Mouse (Mus musculus) lung, embryonic 14.5 days (tissue): ENCODE data around the gene Sspo. TPM values are rescaled to one million over a fixed set of nuclear protein-coding genes. Genes with fewer than 3 reads are reported as not detected.

Source experiments
- ATAC-seq: fragments of 200-750 bp; cut with Nextera tagmentation; 2 replicates; pipeline ENCODE4 v1.8.0; 2017; ENCODE audit warnings: mild to moderate bottlenecking, moderate TSS enrichment, moderate library complexity; ENCODE audit not compliant: insufficient read depth
- DNase-seq: peaks from one replicate; pipeline ENCODE4 v3.0.0-alpha.2; 2015
- H3K27ac ChIP-seq: fragments of 300-500 bp; sonication (generic); 2 replicates; pipeline ENCODE4 v1.5.1; 2014; ENCODE audit warnings: low read depth, mild to moderate bottlenecking, moderate library complexity
- H3K27me3 ChIP-seq: fragments of 300-500 bp; sonication (generic); 2 replicates; pipeline ENCODE4 v1.6.1; 2014; ENCODE audit warnings: low read length, control low read depth; ENCODE audit not compliant: insufficient read depth
- H3K36me3 ChIP-seq: fragments of 300-500 bp; sonication (generic); 2 replicates; pipeline ENCODE4 v1.6.1; 2014; ENCODE audit warnings: control low read depth; ENCODE audit not compliant: insufficient read depth
- H3K4me1 ChIP-seq: fragments of 300-500 bp; sonication (generic); 2 replicates; pipeline ENCODE4 v1.6.1; 2014; ENCODE audit warnings: antibody characterized with exemption, control low read depth; ENCODE audit not compliant: insufficient read depth
- H3K4me2 ChIP-seq: fragments of 300-500 bp; sonication (generic); 2 replicates; pipeline ENCODE4 v1.6.1; 2014; ENCODE audit warnings: mild to moderate bottlenecking
- H3K4me3 ChIP-seq: fragments of 300-500 bp; sonication (generic); 2 replicates; pipeline ENCODE4 v1.5.1; 2014; ENCODE audit warnings: low read depth, low read length
- H3K9ac ChIP-seq: fragments of 300-500 bp; sonication (generic); 2 replicates; pipeline ENCODE4 v1.6.1; 2014
- H3K9me3 ChIP-seq: fragments of 300-500 bp; sonication (generic); 2 replicates; pipeline ENCODE4 v1.6.1; 2016; ENCODE audit warnings: low read depth, low read length, control low read depth
- CTCF ChIP-seq: IDR thresholded peaks from 2 replicates; pipeline ENCODE4 v1.5.1; 2016; ENCODE audit warnings: antibody characterized with exemption, low read depth
- WGBS: fragments of 180-500 bp; shearing (Covaris S2); extraction: QIAGEN DNeasy Blood & Tissue Kit; methylation state at CpG from one replicate; pipeline ENCODE4 v1.1.7; 2014; 5-methylcytosine and 5-hydroxymethylcytosine counted together
- polyA plus RNA-seq: library from polyadenylated mRNA; unstranded; fragments of >200 nt; fragmentation: Nextera tagmentation; extraction: Ambion mirVana; gene quantifications from 2 replicates; pipeline ENCODE4 v1.2.1, GENCODE M21; 2014

Sspo gene
- polyA plus RNA-seq, 1 experiment from 2014 or later: 0.11 TPM

DNA sequence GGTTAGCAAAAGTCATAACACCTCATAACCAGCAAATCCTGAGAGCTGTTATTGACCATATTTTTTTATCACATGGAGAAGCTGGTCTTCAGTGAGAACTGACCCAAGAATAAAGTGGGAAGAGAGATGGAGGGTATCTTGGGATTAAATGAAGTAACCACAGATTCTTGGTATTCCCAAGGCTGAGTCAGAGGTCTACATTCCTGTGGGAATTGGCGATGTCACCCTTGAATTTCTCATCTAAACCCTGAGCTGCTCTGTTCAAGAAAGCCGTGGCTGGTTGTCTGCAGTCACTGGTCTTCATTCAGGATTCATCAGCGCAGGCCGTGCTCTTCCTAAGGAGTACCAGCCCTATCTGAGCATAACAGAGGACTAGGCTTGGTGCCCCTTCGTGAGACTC is 21.1 kb upstream of the Sspo start:
- Histone ChIP-seq H3K36me3 (no peaks in the 10 kb centered on the region), H3K27ac (no peak overlapping the region), H3K4me3 (no peak overlapping the region), H3K27me3 (no peaks in the 10 kb centered on the region), H3K4me1 (no peaks in the 10 kb centered on the region), H3K9ac (no peak overlapping the region), H3K4me2 (no peak overlapping the region), H3K9me3 (no peaks in the 10 kb centered on the region)
- ATAC-seq: no peak
- DNase-seq: no peak
- 73% methylated on average over 5 of the region's 5 CpGs for WGBS
- no peak for TF ChIP-seq CTCF

GRCm38 (mm10) chr6:48428769-48429557 is 19.1 kb upstream of the Sspo start:
- 59% methylated on average over 4 of the region's 4 CpGs for WGBS
- Histone ChIP-seq H3K36me3 (no peaks in the 10 kb centered on the region), H3K4me3 (no peak overlapping the region), H3K27ac (no peak overlapping the region), H3K4me1 (0 out of 2 replicates have a peak, but pooled peaks cover 4% of the 10 kb centered on the region), H3K9ac (no peak overlapping the region), H3K9me3 (no peaks in the 10 kb centered on the region), H3K27me3 (no peaks in the 10 kb centered on the region), H3K4me2 (no peak overlapping the region)
- DNase-seq: no peak
- ATAC-seq: no peak
- TF ChIP-seq CTCF: no peak

- Histone ChIP-seq H3K27ac (no peak overlapping the region), H3K9me3 (no peaks in the 10 kb centered on the region), H3K27me3 (no peaks in the 10 kb centered on the region), H3K36me3 (no peaks in the 10 kb centered on the region), H3K4me3 (no peak overlapping the region), H3K9ac (no peak overlapping the region), H3K4me2 (no peak overlapping the region), H3K4me1 (peaks cover 4% of the 10 kb centered on the region; the same call in 1 of the 2 replicates)
- no peak for DNase-seq
- 55% methylated on average over 5 of the region's 5 CpGs for WGBS
- no peak for ATAC-seq
- no peak for TF ChIP-seq CTCF
Observed at GRCm38 (mm10) chr6:48430748-48431147, 17.3 kb upstream of the Sspo start.

DNA sequence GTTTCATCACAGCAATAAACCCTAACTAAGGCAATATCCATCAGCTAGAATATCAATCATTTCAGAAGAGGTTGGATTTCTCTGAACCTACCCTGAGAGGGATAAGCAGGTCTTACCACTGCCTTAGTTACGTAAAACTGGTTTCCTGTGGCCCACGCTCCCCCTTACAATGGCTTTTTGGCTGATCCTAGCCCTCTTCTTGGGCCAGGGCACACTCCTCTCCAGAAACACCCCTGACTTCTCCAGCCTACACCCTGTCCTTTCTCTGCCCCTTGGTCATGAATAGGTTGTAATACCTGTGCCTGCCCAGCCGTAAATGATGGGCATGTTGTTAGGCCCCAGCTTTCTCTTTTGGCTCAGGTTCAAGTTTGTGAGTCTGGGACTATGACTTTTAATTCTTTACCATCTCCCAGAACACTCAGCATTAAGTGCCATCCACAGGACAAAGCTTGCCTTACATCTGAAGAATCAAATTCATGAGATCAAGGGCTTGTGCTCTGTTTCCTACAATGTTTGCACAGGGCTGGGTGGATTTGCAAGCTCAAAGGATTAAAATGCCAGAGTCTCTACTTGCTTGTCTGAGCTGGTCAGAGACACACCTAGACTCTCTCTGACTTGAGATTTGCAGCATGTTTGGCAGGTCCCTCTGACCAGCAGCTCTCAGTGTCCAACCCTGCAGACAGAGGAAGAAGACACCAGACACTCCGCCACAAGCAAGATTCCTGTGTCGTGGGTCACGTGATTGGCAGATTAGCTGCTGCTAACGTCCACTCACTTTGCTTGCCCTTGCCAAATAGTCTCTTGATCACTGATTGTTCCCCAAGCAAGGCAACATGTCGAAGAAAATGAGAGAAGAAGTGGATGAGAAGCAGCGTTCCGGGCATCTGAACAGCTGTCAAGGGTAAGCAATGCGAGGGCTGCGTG is 14.9 kb upstream of the Sspo start:
- H3K27ac ChIP-seq: no peak overlapping the region
- no peak overlapping the region for H3K4me3 ChIP-seq
- DNase-seq (peak; percentile 51), ATAC-seq (peak; percentile 52)
- H3K9ac ChIP-seq: no peak overlapping the region
- TF ChIP-seq CTCF: 0 out of 2 replicates have a peak, but pooled peaks have one; percentile 18
- H3K27me3 ChIP-seq: no peaks in the 10 kb centered on the region
- WGBS: 39% methylated on average over 12 of the region's 12 CpGs
- peak overlapping the region; percentile 26; the same call in 1 of the 2 replicates for H3K4me2 ChIP-seq
- peaks cover 10% of the 10 kb centered on the region; the same call in 1 of the 2 replicates for H3K4me1 ChIP-seq
- no peaks in the 10 kb centered on the region for H3K9me3 ChIP-seq
- H3K36me3 ChIP-seq: peaks cover 23% of the 10 kb centered on the region

- no peak overlapping the region for H3K4me2 ChIP-seq
- no peak overlapping the region for H3K9ac ChIP-seq
- 49% methylated on average over 6 of the region's 6 CpGs for WGBS
- H3K9me3 ChIP-seq: no peaks in the 10 kb centered on the region
- ATAC-seq (no peak), DNase-seq (no peak)
- H3K36me3 ChIP-seq: peaks cover 38% of the 10 kb centered on the region
- H3K4me3 ChIP-seq: no peak overlapping the region
- no peak overlapping the region for H3K27ac ChIP-seq
- peaks cover 11% of the 10 kb centered on the region; the same call in 1 of the 2 replicates for H3K4me1 ChIP-seq
- no peaks in the 10 kb centered on the region for H3K27me3 ChIP-seq
- no peak for TF ChIP-seq CTCF
Observed at GRCm38 (mm10) chr6:48434651-48435050, 13.4 kb upstream of the Sspo start.

- peaks cover 41% of the 10 kb centered on the region for H3K36me3 ChIP-seq
- no peak for ATAC-seq
- no peak overlapping the region for H3K4me2 ChIP-seq
- no peaks in the 10 kb centered on the region for H3K9me3 ChIP-seq
- no peak overlapping the region for H3K27ac ChIP-seq
- no peak overlapping the region for H3K9ac ChIP-seq
- DNase-seq: no peak
- TF ChIP-seq CTCF: no peak
- H3K4me3 ChIP-seq: no peak overlapping the region
- 27% methylated on average over 5 of the region's 5 CpGs for WGBS
- no peaks in the 10 kb centered on the region for H3K27me3 ChIP-seq
- peaks cover 14% of the 10 kb centered on the region; the same call in 1 of the 2 replicates for H3K4me1 ChIP-seq
Observed at GRCm38 (mm10) chr6:48435111-48435510, 12.9 kb upstream of the Sspo start.
